Mouse (Mus musculus): ENCODE data around the gene Clpx. TPM values are rescaled to one million over a fixed set of nuclear protein-coding genes. Genes with fewer than 3 reads are reported as not detected.

The Clpx gene
- total RNA-seq, 2 experiments from 2014 or later, result 53.5 to 59.6 TPM

Other genes starting within 250 kb of the Clpx start
- gene Igdcc4, start 192.8 kb upstream of the Clpx start, total RNA-seq (2021), result 100 to 1,000 TPM; 152 to 153 TPM
- under 1 TPM; 0.88 to 0.91 TPM for gene Igdcc3, start 153.1 kb upstream of the Clpx start, total RNA-seq (2021)
- gene Parp16, start 98.9 kb upstream of the Clpx start, total RNA-seq (2021), result 1 to 10 TPM; 8.3 to 9.1 TPM
- 10 to 100 TPM; 56.9 to 59.0 TPM for gene Cilp, start 29.1 kb upstream of the Clpx start, total RNA-seq (2021)
- gene Pdcd7, start 51.8 kb downstream of the Clpx start, total RNA-seq (2021), result 10 to 100 TPM; 14.0 to 14.5 TPM
- gene Ubap1l, start 66.8 kb downstream of the Clpx start, total RNA-seq (2021), result under 1 TPM; 0.44 to 0.66 TPM
- gene Kbtbd13, start 97.4 kb downstream of the Clpx start, total RNA-seq (2021), result 10 to 100 TPM; 10.2 to 10.6 TPM
- gene Rasl12, start 104.2 kb downstream of the Clpx start, total RNA-seq (2021), result 1 to 10 TPM; 8.7 to 9.2 TPM
- gene Slc51b, start 128.7 kb downstream of the Clpx start, total RNA-seq (2021), result not detected
- 10 to 100 TPM in 1 of 2 experiments, 1 to 10 TPM in 1; 9.5 to 10.3 TPM for gene Mtfmt, start 141.5 kb downstream of the Clpx start, total RNA-seq (2021)
- 10 to 100 TPM; 72.6 to 85.4 TPM for gene Spg21, start 166.7 kb downstream of the Clpx start, total RNA-seq (2021)
- not detected for gene Ankdd1a, start 225.9 kb downstream of the Clpx start, total RNA-seq (2021)

Measured in gastrocnemius, postnatal 4 days (tissue).